Mouse (Mus musculus): ENCODE results near the gene Gm16867.
"Not testable (repeated sequence)": the region's sequence is repeated elsewhere in the genome, so short reads cannot be mapped to it uniquely, and the experiment has no call there.

Gm16867 gene

DNA sequence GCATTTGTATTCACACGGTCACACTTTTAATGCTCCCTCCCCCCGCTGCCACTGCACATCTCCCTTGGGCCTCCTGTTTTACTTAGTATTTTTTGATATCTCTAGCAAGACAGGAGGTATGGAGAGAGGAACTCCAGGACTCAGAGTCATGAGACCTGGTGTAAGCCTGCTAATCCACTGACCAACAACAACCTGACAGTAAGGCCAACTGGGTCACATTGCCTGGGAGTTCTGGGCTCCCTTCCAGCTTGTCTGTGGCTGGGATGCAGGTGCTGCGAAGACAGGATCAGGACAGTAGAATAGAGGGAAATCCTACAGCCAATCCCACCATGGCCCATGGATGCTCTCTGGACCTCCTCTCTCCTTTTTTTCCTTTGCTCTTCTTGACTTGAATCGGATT, 38.7 kb downstream of the Gm16867 start:
- DNase-seq = not testable (repeated sequence)

GRCm38 (mm10) chr14:69457691-69458090, 45.5 kb downstream of the Gm16867 start:
- DNase-seq = not testable (repeated sequence)

- DNase-seq = not testable (repeated sequence)
These were observed 48.5 kb downstream of the Gm16867 start for GRCm38 (mm10) chr14:69454640-69455039.

- DNase-seq = not testable (repeated sequence)
These were observed 54.3 kb downstream of the Gm16867 start for GRCm38 (mm10) chr14:69448845-69449244.

DNA sequence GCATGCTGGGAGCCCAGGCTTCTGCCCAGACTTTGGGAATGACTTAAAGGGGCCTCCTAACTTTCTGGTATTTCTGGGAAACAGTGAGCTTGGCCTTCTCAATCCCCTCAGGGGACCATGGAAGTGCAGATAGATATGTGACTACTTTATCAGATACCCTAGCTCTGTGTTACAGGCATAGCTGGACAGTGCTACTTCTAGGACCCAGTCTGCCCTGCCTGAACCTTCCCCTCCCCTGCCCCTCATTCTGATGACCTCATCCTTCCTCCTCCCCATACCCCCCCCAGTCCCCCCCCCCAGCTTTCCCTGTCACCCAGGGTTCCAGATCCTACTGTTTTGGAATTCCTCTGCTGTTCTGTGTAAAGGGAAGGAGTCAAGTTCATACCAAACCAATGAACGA, 56.2 kb downstream of the Gm16867 start:
- DNase-seq = not testable (repeated sequence)

DNA sequence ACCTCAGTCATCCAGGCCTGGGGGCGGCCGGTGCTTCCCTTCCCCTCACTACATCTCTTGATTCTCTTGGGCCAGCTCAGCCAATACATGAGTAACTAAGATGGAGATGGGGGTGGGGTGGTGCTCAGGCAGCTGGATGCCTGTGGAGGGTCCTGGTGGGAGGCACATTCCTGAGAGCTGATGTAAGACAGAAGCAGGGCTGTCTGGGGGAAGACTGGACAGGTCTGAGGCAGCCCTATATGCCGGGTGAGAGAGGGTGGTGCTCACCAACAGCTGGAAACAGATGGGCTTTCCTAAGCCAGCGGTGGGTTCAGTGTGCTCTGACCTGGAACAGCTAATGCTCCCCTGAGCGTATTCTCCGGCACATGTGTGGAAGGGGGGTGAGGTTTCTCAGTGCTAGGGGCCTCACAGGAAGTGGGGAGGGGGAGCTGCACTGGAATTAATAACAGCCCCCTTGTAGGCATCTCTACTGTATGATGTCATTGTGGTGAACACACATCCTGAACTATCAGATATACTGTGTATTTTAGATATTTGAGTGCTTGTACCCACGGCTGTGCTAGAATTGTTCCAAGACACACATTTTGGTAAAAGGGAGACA, 60.0 kb downstream of the Gm16867 start:
- DNase-seq = not testable (repeated sequence)

DNA sequence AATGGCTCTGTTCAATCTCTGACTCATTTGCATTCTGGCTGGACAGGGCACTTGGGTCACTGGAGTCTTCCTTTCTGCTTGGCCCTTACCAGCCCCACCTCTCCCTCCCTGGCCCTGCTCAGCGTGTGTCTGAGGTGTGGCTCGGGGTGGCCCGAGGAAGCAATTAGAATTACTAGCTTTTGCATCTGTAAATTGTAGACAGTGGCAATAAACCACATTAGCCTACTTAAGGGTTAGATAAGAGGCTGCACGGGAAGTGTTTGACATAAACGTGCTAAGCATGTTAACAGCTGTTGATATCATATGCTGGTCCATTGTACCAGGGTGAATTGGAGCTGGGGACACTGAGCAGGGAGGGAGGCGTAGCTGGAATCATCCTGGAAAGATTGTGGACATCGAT, 62.2 kb downstream of the Gm16867 start:
- not testable (repeated sequence) for DNase-seq

DNA sequence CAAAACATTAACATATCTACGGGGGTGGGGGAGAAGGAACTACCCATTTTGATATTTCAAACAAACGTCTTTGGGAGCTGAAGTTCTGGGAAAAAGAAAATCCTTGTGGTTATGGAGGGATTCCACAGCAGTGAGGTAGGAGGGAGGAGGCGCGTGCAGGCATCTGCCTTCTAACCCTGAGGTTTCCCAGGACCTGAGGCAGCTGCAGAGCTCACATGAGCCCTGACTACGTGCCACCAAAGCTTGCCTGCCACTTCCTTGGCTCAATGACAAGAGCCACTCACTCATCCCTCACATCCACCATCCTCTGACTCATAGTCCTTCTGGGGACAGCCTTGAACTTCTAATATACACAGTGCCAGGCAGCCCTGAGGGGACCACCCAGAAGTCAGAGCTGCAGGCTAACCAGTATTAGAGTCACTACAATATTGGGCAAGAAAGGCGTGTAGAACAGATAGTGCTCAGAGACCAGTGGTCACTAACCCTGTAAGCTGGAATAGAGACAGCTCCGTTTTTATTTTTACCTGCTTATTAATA, 64.4 kb downstream of the Gm16867 start:
- DNase-seq = not testable (repeated sequence)

DNA sequence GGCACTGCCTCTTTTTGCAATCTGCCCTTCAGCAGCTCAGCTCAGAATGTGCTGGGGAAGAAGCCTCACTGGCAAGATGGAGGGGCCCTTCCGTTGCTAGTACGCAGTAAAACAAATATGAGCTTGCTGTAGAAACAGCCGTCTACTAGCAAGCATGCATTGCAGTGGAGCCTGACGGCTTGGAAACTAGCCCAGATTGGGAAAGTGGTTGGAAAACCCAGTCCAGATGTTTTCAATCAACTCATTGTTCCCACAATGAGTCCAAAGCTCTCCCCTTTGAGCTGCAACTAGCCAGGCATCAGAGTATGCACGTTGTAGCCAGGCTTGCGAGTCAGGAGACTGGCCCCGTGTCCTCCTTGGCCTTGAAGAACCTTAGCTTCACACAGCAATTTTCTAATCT, 82.2 kb downstream of the Gm16867 start:
- DNase-seq = not testable (repeated sequence)

DNA sequence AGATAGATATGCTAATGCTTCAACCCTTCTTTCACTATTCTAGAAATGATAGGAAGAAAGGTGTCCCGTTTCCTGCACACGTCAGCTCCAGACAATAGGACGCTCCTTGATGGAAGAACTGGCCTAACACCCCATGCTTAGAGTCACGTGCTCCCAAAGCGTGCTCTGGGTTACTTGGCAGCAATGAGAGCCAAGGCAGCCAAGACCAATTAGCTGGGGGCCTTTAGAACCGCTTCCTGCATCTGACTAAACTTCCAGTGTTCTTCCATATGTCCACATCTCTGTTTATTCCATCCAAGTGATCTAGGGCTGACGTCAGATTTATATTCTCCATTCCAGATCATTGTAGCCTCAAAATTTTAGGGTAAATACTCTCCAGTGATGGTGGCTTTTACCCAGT, 85.6 kb downstream of the Gm16867 start:
- not testable (repeated sequence) for DNase-seq
